In genomic region chr1:170501970-170502369, GRCm38 (mm10) we compare ENCODE assay signal across 23 mouse cellular contexts.
DNase-seq lines count a peak whose midpoint lies in the region; ATAC-seq and TF ChIP-seq lines count a peak whose summit lies in the region.
"Had no signal": no experiment of that assay in that cellular context is flagged by ENCODE, and none has a peak within 500 bp of the region (broad histone marks: within the 10 kb centered on the region; RNA-seq: fewer than 3 reads in every experiment).

No protein-coding gene starts in this region.

- DNase-seq in heart, embryonic 10.5 days (ENCODE audit: low spot score): no peak
- DNase-seq in heart, postnatal 36 days: no peak
- DNase-seq in heart, adult 2 months: no peak
- no peak for DNase-seq in heart, postnatal 0 days (ENCODE audit: low spot score)
- DNase-seq in heart, postnatal 14 days: no peak
- DNase-seq in midbrain, embryonic 11.5 days (ENCODE audit: low spot score, missing footprints): peak; percentile 57
- DNase-seq: adrenal gland, postnatal 10 days; adrenal gland, postnatal 36 days; B cell, adult 2 months; cerebellum, adult 18-20 months; cerebellum, adult 9-10 months; gastrocnemius, postnatal 10 days; gastrocnemius, postnatal 36 days; kidney, adult 2 months had no signal

- H3K27ac ChIP-seq in heart, embryonic 10.5 days: peak overlapping the region; percentile 69; the same call in 1 of the 2 replicates
- H3K27ac ChIP-seq in heart, embryonic 13.5 days (replicated peaks): peak overlapping the region; percentile 78
- no peak overlapping the region for H3K27ac ChIP-seq in heart, adult 2 months
- peak overlapping the region; percentile 32; the same call in 1 of the 2 replicates for H3K27ac ChIP-seq in heart, postnatal 0 days (ENCODE audit: low read depth)
- no peak overlapping the region for H3K27ac ChIP-seq in midbrain, embryonic 11.5 days (ENCODE audit: low read depth, low read length)
- no peak overlapping the region for H3K27ac ChIP-seq in midbrain, embryonic 15.5 days
- H3K27ac ChIP-seq: hindbrain, embryonic 15.5 days had no signal

- no peaks in the 10 kb centered on the region; the same call in 1 of the 2 replicates for H3K79me2 ChIP-seq in heart, adult 2 months (replicated peaks; ENCODE audit: control insufficient read depth, insufficient read depth, low read length)

- 0 out of 2 replicates have a peak overlapping the region, but pooled peaks have one; percentile 3 for H3K4me2 ChIP-seq in heart, embryonic 13.5 days
- H3K4me2 ChIP-seq in heart, postnatal 0 days (ENCODE audit: low read depth, low read length): no peak overlapping the region
- H3K4me2 ChIP-seq in midbrain, embryonic 11.5 days: no peak overlapping the region
- H3K4me2 ChIP-seq in midbrain, embryonic 15.5 days: no peak overlapping the region
- H3K4me2 ChIP-seq: forebrain, embryonic 13.5 days; hindbrain, embryonic 12.5 days; hindbrain, embryonic 15.5 days had no signal

- H3K4me1 ChIP-seq in heart, embryonic 10.5 days: peaks cover 89% of the 10 kb centered on the region
- H3K4me1 ChIP-seq in heart, embryonic 13.5 days: peaks cover 95% of the 10 kb centered on the region
- peaks cover 1% of the 10 kb centered on the region; the same call in 1 of the 2 replicates for H3K4me1 ChIP-seq in heart, adult 2 months (ENCODE audit: control insufficient read depth, insufficient read depth, low read length)
- H3K4me1 ChIP-seq in heart, postnatal 0 days (ENCODE audit: control insufficient read depth, insufficient read depth): peaks cover 43% of the 10 kb centered on the region
- H3K4me1 ChIP-seq in midbrain, embryonic 11.5 days (ENCODE audit: control insufficient read depth, insufficient read depth, low read length): 0 out of 2 replicates have a peak, but pooled peaks cover 7% of the 10 kb centered on the region
- peaks cover 8% of the 10 kb centered on the region for H3K4me1 ChIP-seq in midbrain, embryonic 15.5 days

- no peak overlapping the region for H3K4me3 ChIP-seq in heart, embryonic 10.5 days
- H3K4me3 ChIP-seq in heart, embryonic 13.5 days: no peak overlapping the region
- no peak overlapping the region for H3K4me3 ChIP-seq in heart, adult 2 months
- H3K4me3 ChIP-seq in heart, postnatal 0 days (ENCODE audit: low read depth, low read length): no peak overlapping the region
- H3K4me3 ChIP-seq in midbrain, embryonic 11.5 days (ENCODE audit: low read depth, low read length): no peak overlapping the region
- no peak overlapping the region for H3K4me3 ChIP-seq in midbrain, embryonic 15.5 days
- H3K4me3 ChIP-seq: forebrain, embryonic 10.5 days; forebrain, embryonic 13.5 days; hindbrain, embryonic 12.5 days; hindbrain, embryonic 15.5 days had no signal

- no peaks in the 10 kb centered on the region for H3K9me3 ChIP-seq in heart, embryonic 10.5 days
- no peaks in the 10 kb centered on the region for H3K9me3 ChIP-seq in heart, embryonic 13.5 days
- H3K9me3 ChIP-seq in heart, postnatal 0 days (replicated peaks; ENCODE audit: control insufficient read depth, low read length): no peaks in the 10 kb centered on the region
- no peaks in the 10 kb centered on the region for H3K9me3 ChIP-seq in midbrain, embryonic 11.5 days (ENCODE audit: control insufficient read depth, low read length)
- H3K9me3 ChIP-seq in midbrain, embryonic 15.5 days: no peaks in the 10 kb centered on the region
- H3K9me3 ChIP-seq: forebrain, embryonic 10.5 days; forebrain, embryonic 13.5 days; G1E; hindbrain, embryonic 12.5 days; hindbrain, embryonic 15.5 days had no signal

- ATAC-seq in heart, embryonic 13.5 days (ENCODE audit: extremely low read depth, insufficient number of reproducible peaks, low FRiP score, low TSS enrichment): no peak
- ATAC-seq in heart, postnatal 0 days (ENCODE audit: insufficient read depth, low read depth): no peak
- ATAC-seq in midbrain, embryonic 11.5 days (ENCODE audit: low FRiP score): no peak
- ATAC-seq in midbrain, embryonic 15.5 days (replicated peaks): no peak
- ATAC-seq: intestine, postnatal 0 days; Patski had no signal

- H3K36me3 ChIP-seq in heart, embryonic 10.5 days: no peaks in the 10 kb centered on the region
- H3K36me3 ChIP-seq in heart, embryonic 13.5 days: no peaks in the 10 kb centered on the region
- H3K36me3 ChIP-seq in heart, adult 2 months (ENCODE audit: control insufficient read depth, insufficient read depth, low read length): no peaks in the 10 kb centered on the region
- H3K36me3 ChIP-seq in heart, postnatal 0 days (replicated peaks; ENCODE audit: control insufficient read depth, insufficient read depth, low read length): no peaks in the 10 kb centered on the region
- no peaks in the 10 kb centered on the region for H3K36me3 ChIP-seq in midbrain, embryonic 11.5 days (ENCODE audit: control insufficient read depth, insufficient read depth, low read length)
- no peaks in the 10 kb centered on the region for H3K36me3 ChIP-seq in midbrain, embryonic 15.5 days (replicated peaks)
- H3K36me3 ChIP-seq: forebrain, embryonic 10.5 days; G1E; hindbrain, embryonic 12.5 days; hindbrain, embryonic 15.5 days had no signal

- no peak for TF ChIP-seq EP300 in heart, adult 2 months (IDR thresholded peaks at IDR 0.05; ENCODE audit: insufficient read depth, low read depth, low read length)
- TF ChIP-seq EP300 in heart, postnatal 0 days (IDR thresholded peaks at IDR 0.05; ENCODE audit: low read depth): no peak

- no peaks in the 10 kb centered on the region for H3K27me3 ChIP-seq in heart, embryonic 10.5 days (ENCODE audit: insufficient read depth, poor library complexity, severe bottlenecking)
- no peaks in the 10 kb centered on the region for H3K27me3 ChIP-seq in heart, embryonic 13.5 days (replicated peaks)
- H3K27me3 ChIP-seq in heart, adult 2 months (ENCODE audit: control insufficient read depth, insufficient read depth, low read length): no peaks in the 10 kb centered on the region
- no peaks in the 10 kb centered on the region for H3K27me3 ChIP-seq in heart, postnatal 0 days (ENCODE audit: control insufficient read depth, insufficient read depth, low read length)
- no peaks in the 10 kb centered on the region for H3K27me3 ChIP-seq in midbrain, embryonic 11.5 days (ENCODE audit: control insufficient read depth, insufficient read depth, low read length)
- H3K27me3 ChIP-seq in midbrain, embryonic 15.5 days (replicated peaks): no peaks in the 10 kb centered on the region
- H3K27me3 ChIP-seq: forebrain, embryonic 13.5 days; hindbrain, embryonic 12.5 days; hindbrain, embryonic 15.5 days; Patski had no signal

- WGBS in heart, embryonic 10.5 days: 75% methylated on average over 1 of the region's 1 CpGs
- WGBS in heart, embryonic 13.5 days: 74% methylated on average over 1 of the region's 1 CpGs
- WGBS in heart, adult 2 months: 79% methylated on average over 1 of the region's 1 CpGs
- 68% methylated on average over 1 of the region's 1 CpGs for WGBS in heart, postnatal 0 days
- WGBS in midbrain, embryonic 11.5 days: 85% methylated on average over 1 of the region's 1 CpGs
- 96% methylated on average over 1 of the region's 1 CpGs for WGBS in midbrain, embryonic 15.5 days

- intact Hi-C loops in heart, postnatal 36 days (cut with DNase I): no loop called here
- intact Hi-C loops in heart, adult 2 months (cut with DNase I): no loop called here
- intact Hi-C loops in heart, postnatal 14 days (cut with DNase I): no loop called here

- TF ChIP-seq CTCF in heart, adult 2 months (IDR thresholded peaks at IDR 0.05): no peak
- TF ChIP-seq CTCF in heart, postnatal 0 days (IDR thresholded peaks at IDR 0.05; ENCODE audit: low read depth): no peak

- H3K9ac ChIP-seq in heart, embryonic 13.5 days: no peak overlapping the region
- H3K9ac ChIP-seq in heart, adult 2 months (ENCODE audit: low read depth, low read length): no peak overlapping the region
- no peak overlapping the region for H3K9ac ChIP-seq in heart, postnatal 0 days (replicated peaks; ENCODE audit: low read depth, low read length)
- H3K9ac ChIP-seq in midbrain, embryonic 11.5 days (ENCODE audit: low read length): no peak overlapping the region
- H3K9ac ChIP-seq in midbrain, embryonic 15.5 days: no peak overlapping the region
- H3K9ac ChIP-seq: hindbrain, embryonic 12.5 days; hindbrain, embryonic 15.5 days had no signal

- no peak for TF ChIP-seq POLR2A in heart, adult 2 months (IDR thresholded peaks at IDR 0.05; ENCODE audit: insufficient read depth, low read depth, low read length)

Comparison
In these comparisons a context has a peak if more than half of its experiments do, and no peak if none do; other contexts are left out.
1. H3K27ac ChIP-seq: peak in heart, embryonic 10.5 days (single experiment), heart, embryonic 13.5 days (single experiment) and heart, postnatal 0 days (single experiment); none in heart, adult 2 months (single experiment), midbrain, embryonic 11.5 days (single experiment) and midbrain, embryonic 15.5 days (single experiment).